Mouse (Mus musculus) cortical plate, adult 2 months (tissue): ENCODE measurements at regions not wholly inside any gene's neighbourhood (a gene's known extent, or its start where the extent isn't known, plus 50 kb on each side); places are given as distances from the start of the nearest gene placed in this dataset.

Experiments used
- CTCF ChIP-seq: fragments of 200-500 bp; IDR thresholded peaks from 2 replicates; pipeline ENCODE4 v1.5.1; 2011; ENCODE audit warnings: mild to moderate bottlenecking, control low read depth, low read length; ENCODE audit not compliant: insufficient read depth; ENCODE audit errors: extremely low read depth
- POLR2A ChIP-seq: fragments of 200-500 bp; IDR thresholded peaks from 2 replicates; pipeline ENCODE4 v1.6.1; 2011; ENCODE audit warnings: mild to moderate bottlenecking, low read length, control low read depth; ENCODE audit not compliant: insufficient read depth; ENCODE audit errors: extremely low read depth

DNA sequence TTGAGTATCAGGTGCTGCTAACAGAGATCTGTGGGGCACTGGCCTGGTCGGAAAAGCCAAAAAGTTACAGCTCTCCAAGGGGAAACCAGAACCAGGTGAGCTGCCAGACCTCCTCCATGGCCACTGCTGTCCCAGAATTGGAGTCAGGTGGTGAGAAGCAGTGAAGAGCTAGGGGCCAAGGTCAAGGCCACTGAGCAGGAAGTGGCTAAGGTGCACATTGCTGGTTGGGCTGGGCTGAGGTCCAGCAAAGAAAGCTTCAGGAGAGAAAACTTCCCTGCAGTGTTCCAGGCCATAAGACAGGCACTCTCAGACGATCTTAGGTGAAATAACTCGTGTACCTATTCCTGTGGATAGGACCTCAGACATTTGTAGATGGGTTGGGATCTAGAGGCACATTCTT lies 171.4 kb downstream of the Olfr1505 start:
- TF ChIP-seq CTCF (no peak), POLR2A (no peak)
